Mouse (Mus musculus) liver, adult 2 months (tissue): ENCODE results near the gene 9230112D13Rik.

ENCODE experiments used
- CTCF ChIP-seq: fragments of 200-500 bp; IDR thresholded peaks from 2 replicates; pipeline ENCODE4 v1.5.1; 2011; ENCODE audit warnings: low read depth, low read length, control low read depth
- POLR2A ChIP-seq: fragments of 200-500 bp; IDR thresholded peaks from 2 replicates; pipeline ENCODE4 v1.6.1; 2011; ENCODE audit warnings: low read length, control low read depth; ENCODE audit not compliant: insufficient read depth; ENCODE audit errors: extremely low read depth

DNA sequence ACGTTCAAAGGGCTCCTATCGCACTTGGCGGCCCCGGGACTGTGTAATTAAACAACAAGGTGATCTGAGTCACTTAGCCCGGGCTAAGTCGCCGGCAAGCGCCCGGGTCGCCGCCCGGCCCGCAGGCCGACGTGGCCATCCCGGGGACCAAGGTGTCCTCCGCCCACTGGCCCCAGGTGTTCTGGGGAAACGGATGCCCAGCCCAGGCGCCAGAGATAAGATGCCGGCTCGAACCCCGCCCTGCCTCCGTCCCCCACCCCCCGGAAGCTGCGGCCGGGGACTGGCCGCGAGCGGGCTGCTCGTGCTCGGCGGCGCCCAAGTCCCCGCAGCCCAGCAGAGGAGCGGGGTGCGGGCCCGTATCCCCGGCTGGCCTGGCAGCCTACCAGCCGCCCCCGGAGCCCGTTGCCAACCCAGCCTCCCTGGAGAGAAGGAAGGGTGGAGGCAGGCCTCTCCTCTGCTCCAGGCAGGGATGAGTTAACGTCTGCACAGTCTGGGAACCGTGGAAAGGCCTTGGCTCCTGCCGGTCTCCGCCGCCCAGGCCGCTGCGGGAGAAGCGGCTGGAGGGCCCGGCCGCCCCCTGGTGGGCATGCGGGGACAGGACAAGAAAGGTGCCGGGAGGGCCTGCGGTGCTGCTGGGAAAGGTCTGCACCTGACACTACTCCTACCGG lies 26.5 kb upstream of the 9230112D13Rik start:
- no peak for TF ChIP-seq POLR2A
- peak; percentile 87 for TF ChIP-seq CTCF
